13 mouse cellular contexts compared by ENCODE assay signal in the genomic region with DNA sequence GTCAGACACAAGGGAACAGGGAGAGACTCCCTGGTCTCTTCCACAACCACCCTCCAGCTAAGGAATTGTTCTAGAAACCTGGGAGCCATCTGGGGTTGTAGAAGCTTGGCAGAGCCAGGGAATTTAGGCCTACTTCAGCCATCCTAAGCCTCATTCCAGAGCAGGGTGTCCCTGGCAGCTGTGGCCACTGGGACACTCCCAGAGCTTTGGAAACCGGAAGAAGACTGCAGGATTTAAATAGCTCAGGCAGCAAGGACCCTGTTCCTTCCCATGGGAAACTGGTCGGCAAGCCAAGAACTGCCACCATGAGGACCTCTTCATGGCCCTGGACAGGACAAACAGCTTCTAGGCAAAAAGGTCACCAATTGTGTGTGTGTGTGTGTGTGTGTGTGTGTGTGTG.
DNase-seq lines count a peak whose midpoint lies in the region; ATAC-seq and TF ChIP-seq lines count a peak whose summit lies in the region.
"Had no signal": no experiment of that assay in that cellular context is flagged by ENCODE, and none has a peak within 500 bp of the region (broad histone marks: within the 10 kb centered on the region; RNA-seq: fewer than 3 reads in every experiment).

No protein-coding gene starts in this region.

- H3K4me1 ChIP-seq in lung, embryonic 14.5 days (ENCODE audit: insufficient read depth) = no peaks in the 10 kb centered on the region
- H3K4me1 ChIP-seq in midbrain, embryonic 11.5 days (ENCODE audit: control insufficient read depth, insufficient read depth, low read length) = no peaks in the 10 kb centered on the region
- H3K4me1 ChIP-seq in neural tube, embryonic 15.5 days = no peaks in the 10 kb centered on the region

- H3K4me3 ChIP-seq in gastrocnemius, adult 2 months = no peak overlapping the region
- H3K4me3 ChIP-seq in lung, embryonic 14.5 days (ENCODE audit: low read depth, low read length) = no peak overlapping the region
- H3K4me3 ChIP-seq in midbrain, embryonic 11.5 days (ENCODE audit: low read depth, low read length) = no peak overlapping the region
- no peak overlapping the region for H3K4me3 ChIP-seq in neural tube, embryonic 15.5 days (replicated peaks)
- H3K4me3 ChIP-seq: erythroblast, embryonic 14.5 days had no signal

- H3K36me3 ChIP-seq in lung, embryonic 14.5 days (ENCODE audit: insufficient read depth) = no peaks in the 10 kb centered on the region
- H3K36me3 ChIP-seq in midbrain, embryonic 11.5 days (ENCODE audit: control insufficient read depth, insufficient read depth, low read length) = no peaks in the 10 kb centered on the region
- H3K36me3 ChIP-seq in neural tube, embryonic 15.5 days = no peaks in the 10 kb centered on the region
- H3K36me3 ChIP-seq: G1E had no signal

- intact Hi-C loops in gastrocnemius, adult 2 months (cut with DNase I) = loop anchor here (10.0 kb wide), 2 partner anchors 165 to 285 kb away; no protein-coding TSS in a partner anchor
- intact Hi-C loops in heart, postnatal 10 days (cut with DNase I) = no loop called here

- no peaks in the 10 kb centered on the region for H3K9me3 ChIP-seq in lung, embryonic 14.5 days (ENCODE audit: low read depth, low read length)
- no peaks in the 10 kb centered on the region for H3K9me3 ChIP-seq in midbrain, embryonic 11.5 days (ENCODE audit: control insufficient read depth, low read length)
- H3K9me3 ChIP-seq in neural tube, embryonic 15.5 days (replicated peaks) = no peaks in the 10 kb centered on the region
- H3K9me3 ChIP-seq: G1E had no signal

- H3K27ac ChIP-seq in gastrocnemius, adult 2 months = peak overlapping the region; percentile 24
- H3K27ac ChIP-seq in lung, embryonic 14.5 days (ENCODE audit: low read depth) = no peak overlapping the region
- H3K27ac ChIP-seq in midbrain, embryonic 11.5 days (ENCODE audit: low read depth, low read length) = no peak overlapping the region
- H3K27ac ChIP-seq in neural tube, embryonic 15.5 days (replicated peaks) = no peak overlapping the region

- H3K4me2 ChIP-seq in lung, embryonic 14.5 days = no peak overlapping the region
- no peak overlapping the region for H3K4me2 ChIP-seq in midbrain, embryonic 11.5 days
- H3K4me2 ChIP-seq in neural tube, embryonic 15.5 days = no peak overlapping the region

- H3K27me3 ChIP-seq in lung, embryonic 14.5 days (ENCODE audit: insufficient read depth, low read length) = no peaks in the 10 kb centered on the region
- peaks cover 2% of the 10 kb centered on the region; the same call in 1 of the 2 replicates for H3K27me3 ChIP-seq in midbrain, embryonic 11.5 days (ENCODE audit: control insufficient read depth, insufficient read depth, low read length)
- no peaks in the 10 kb centered on the region for H3K27me3 ChIP-seq in neural tube, embryonic 15.5 days (replicated peaks)

- WGBS in lung, embryonic 14.5 days = 57% methylated on average over 2 of the region's 2 CpGs
- WGBS in midbrain, embryonic 11.5 days = 78% methylated on average over 2 of the region's 2 CpGs
- WGBS in neural tube, embryonic 15.5 days = 76% methylated on average over 2 of the region's 2 CpGs

- DNase-seq in gastrocnemius, adult 2 months = peak; percentile 64
- no peak for DNase-seq in gastrocnemius, adult 18-20 months (ENCODE audit: low spot score)
- peak; percentile 57 for DNase-seq in gastrocnemius, postnatal 25 days
- peak; percentile 50 to 53 for DNase-seq in heart, postnatal 10 days
- DNase-seq in lung, embryonic 14.5 days = peak; percentile 23
- no peak for DNase-seq in T-cell, adult 2 months (ENCODE audit: low spot score)
- no peak for DNase-seq in midbrain, embryonic 11.5 days (ENCODE audit: low spot score, missing footprints)
- DNase-seq: B cell, adult 2 months; cerebellum, adult 2 months; thymus, postnatal 25 days had no signal

- no peak overlapping the region for H3K9ac ChIP-seq in lung, embryonic 14.5 days
- no peak overlapping the region for H3K9ac ChIP-seq in midbrain, embryonic 11.5 days (ENCODE audit: low read length)
- H3K9ac ChIP-seq in neural tube, embryonic 15.5 days (replicated peaks) = no peak overlapping the region

- TF ChIP-seq CTCF in gastrocnemius, adult 2 months (IDR thresholded peaks at IDR 0.05) = no peak
- TF ChIP-seq CTCF in lung, embryonic 14.5 days (IDR thresholded peaks at IDR 0.05; ENCODE audit: low read depth) = no peak

- ATAC-seq in lung, embryonic 14.5 days (ENCODE audit: insufficient read depth) = no peak
- ATAC-seq in midbrain, embryonic 11.5 days (ENCODE audit: low FRiP score) = no peak
- ATAC-seq in neural tube, embryonic 15.5 days (ENCODE audit: low FRiP score) = no peak

Comparison
In these comparisons a context has a peak if more than half of its experiments do, and no peak if none do; other contexts are left out.
1. DNase-seq: peak in gastrocnemius, adult 2 months (single experiment), gastrocnemius, postnatal 25 days (single experiment), heart, postnatal 10 days (2 of 2) and lung, embryonic 14.5 days (single experiment); none in gastrocnemius, adult 18-20 months (single experiment), T-cell, adult 2 months (single experiment) and midbrain, embryonic 11.5 days (single experiment).